19 mouse cellular contexts compared by ENCODE assay signal in genomic region chr3:59520766-59521165, GRCm38 (mm10).
A peak's percentile ranks its signal among the peaks of the same experiment; 100 is the strongest.
DNase-seq lines count a peak whose midpoint lies in the region; ATAC-seq and TF ChIP-seq lines count a peak whose summit lies in the region.
"Had no signal": no experiment of that assay in that cellular context is flagged by ENCODE, and none has a peak within 500 bp of the region (broad histone marks: within the 10 kb centered on the region; RNA-seq: fewer than 3 reads in every experiment).

No protein-coding gene starts in this region.

- no peak overlapping the region for H3K27ac ChIP-seq in intestine, embryonic 15.5 days
- H3K27ac ChIP-seq in intestine, postnatal 0 days (ENCODE audit: low read depth, low read length), result no peak overlapping the region
- H3K27ac ChIP-seq in intestine, embryonic 16.5 days (ENCODE audit: low read length), result no peak overlapping the region

- no peaks in the 10 kb centered on the region for H3K27me3 ChIP-seq in intestine, embryonic 15.5 days (replicated peaks)
- H3K27me3 ChIP-seq in intestine, postnatal 0 days (replicated peaks; ENCODE audit: control insufficient read depth, insufficient read depth, low read length), result no peaks in the 10 kb centered on the region
- H3K27me3 ChIP-seq in intestine, embryonic 16.5 days (replicated peaks; ENCODE audit: control insufficient read depth, insufficient read depth, low read length), result no peaks in the 10 kb centered on the region
- H3K27me3 ChIP-seq: CH12.LX, Patski had no signal

- ATAC-seq in intestine, embryonic 15.5 days, result peak; percentile 65
- ATAC-seq in intestine, postnatal 0 days, result no peak
- ATAC-seq in intestine, embryonic 16.5 days, result peak; percentile 64
- ATAC-seq: activated CD4-positive, CD25-positive, alpha-beta regulatory T cell, adult 4 months; CD4-positive, CD25-positive, alpha-beta regulatory T cell, adult 4 months; Patski had no signal

- WGBS in intestine, embryonic 15.5 days, result 63% methylated on average over 1 of the region's 1 CpGs
- WGBS in intestine, postnatal 0 days, result 41% methylated on average over 1 of the region's 1 CpGs
- 59% methylated on average over 1 of the region's 1 CpGs for WGBS in intestine, embryonic 16.5 days

- no peak for TF ChIP-seq CTCF in intestine, postnatal 0 days (IDR thresholded peaks at IDR 0.05; ENCODE audit: low read depth)

- DNase-seq in heart, adult 9 months (ENCODE audit: low spot score in 2 of 2), result no peak
- DNase-seq: adrenal gland, adult 2 months; adrenal gland, adult 8-10 months; adrenal gland, postnatal 10 days; adrenal gland, postnatal 14 days; adrenal gland, postnatal 25 days; adrenal gland, postnatal 36 days; B cell, adult 2 months; cerebellum, adult 11 months; cerebellum, adult 11-12 months; cerebellum, adult 18-20 months had no signal

- H3K9ac ChIP-seq in intestine, embryonic 15.5 days, result no peak overlapping the region
- H3K9ac ChIP-seq in intestine, postnatal 0 days (ENCODE audit: low read depth, low read length), result no peak overlapping the region
- no peak overlapping the region for H3K9ac ChIP-seq in intestine, embryonic 16.5 days (ENCODE audit: low read depth, low read length)

- H3K36me3 ChIP-seq in intestine, embryonic 15.5 days, result no peaks in the 10 kb centered on the region
- H3K36me3 ChIP-seq in intestine, postnatal 0 days (ENCODE audit: control insufficient read depth, insufficient read depth), result no peaks in the 10 kb centered on the region
- no peaks in the 10 kb centered on the region for H3K36me3 ChIP-seq in intestine, embryonic 16.5 days (ENCODE audit: control insufficient read depth, insufficient read depth, low read length)
- H3K36me3 ChIP-seq: G1E had no signal

- no peaks in the 10 kb centered on the region for H3K9me3 ChIP-seq in intestine, embryonic 15.5 days
- H3K9me3 ChIP-seq in intestine, postnatal 0 days (ENCODE audit: control insufficient read depth), result no peaks in the 10 kb centered on the region
- H3K9me3 ChIP-seq in intestine, embryonic 16.5 days (ENCODE audit: control insufficient read depth, low read length), result no peaks in the 10 kb centered on the region
- H3K9me3 ChIP-seq: G1E had no signal

- H3K4me2 ChIP-seq in intestine, embryonic 15.5 days (replicated peaks), result no peak overlapping the region
- H3K4me2 ChIP-seq in intestine, postnatal 0 days (replicated peaks; ENCODE audit: low read depth), result no peak overlapping the region
- H3K4me2 ChIP-seq in intestine, embryonic 16.5 days (ENCODE audit: low read depth, low read length), result no peak overlapping the region

- no peak overlapping the region for H3K4me3 ChIP-seq in intestine, embryonic 15.5 days (replicated peaks)
- no peak overlapping the region for H3K4me3 ChIP-seq in intestine, postnatal 0 days (ENCODE audit: low read depth, low read length)
- H3K4me3 ChIP-seq in intestine, embryonic 16.5 days (ENCODE audit: low read length), result no peak overlapping the region

- no peaks in the 10 kb centered on the region for H3K4me1 ChIP-seq in intestine, embryonic 15.5 days (replicated peaks)
- H3K4me1 ChIP-seq in intestine, postnatal 0 days (replicated peaks; ENCODE audit: control insufficient read depth, insufficient read depth, low read length), result no peaks in the 10 kb centered on the region
- H3K4me1 ChIP-seq in intestine, embryonic 16.5 days (ENCODE audit: control insufficient read depth, insufficient read depth, low read length), result no peaks in the 10 kb centered on the region
